Mouse (Mus musculus) limb, embryonic 14.5 days (tissue): ENCODE data around the gene Cd302. TPM values are rescaled to one million over a fixed set of nuclear protein-coding genes. Genes with fewer than 3 reads are reported as not detected.

Experiments
- ATAC-seq: fragments of 200-750 bp; cut with Nextera tagmentation; 2 replicates; pipeline ENCODE4 v1.8.0; 2017; ENCODE audit warnings: low read depth, moderate number of reproducible peaks, moderate TSS enrichment; ENCODE audit not compliant: low FRiP score
- DNase-seq: peaks from one replicate; pipeline ENCODE4 v3.0.0-alpha.2; 2015; ENCODE audit warnings: low spot score
- H3K27ac ChIP-seq: fragments of 300-500 bp; sonication (generic); replicated peaks from 2 replicates; pipeline ENCODE4 v1.5.1; 2014; ENCODE audit warnings: low read depth, mild to moderate bottlenecking, low read length, moderate library complexity, mixed read lengths
- H3K27me3 ChIP-seq: fragments of 300-500 bp; sonication (generic); 2 replicates; pipeline ENCODE4 v1.6.1; 2014; ENCODE audit warnings: low read length, mixed read lengths; ENCODE audit not compliant: control insufficient read depth, insufficient read depth
- H3K36me3 ChIP-seq: fragments of 300-500 bp; sonication (generic); 2 replicates; pipeline ENCODE4 v1.6.1; 2014; ENCODE audit warnings: mild to moderate bottlenecking, low read length, moderate library complexity, mixed read lengths; ENCODE audit not compliant: control insufficient read depth, insufficient read depth
- H3K4me1 ChIP-seq: fragments of 300-500 bp; sonication (generic); 2 replicates; pipeline ENCODE4 v1.6.1; 2014; ENCODE audit warnings: antibody characterized with exemption, low read length, mixed read lengths; ENCODE audit not compliant: control insufficient read depth, insufficient read depth
- H3K4me2 ChIP-seq: fragments of 300-500 bp; sonication (generic); replicated peaks from 2 replicates; pipeline ENCODE4 v1.6.1; 2014; ENCODE audit warnings: low read depth, mild to moderate bottlenecking, low read length, moderate library complexity; ENCODE audit not compliant: severe bottlenecking
- H3K4me3 ChIP-seq: fragments of 300-500 bp; sonication (generic); replicated peaks from 2 replicates; pipeline ENCODE4 v1.5.1; 2014; ENCODE audit warnings: low read length
- H3K9ac ChIP-seq: fragments of 300-500 bp; sonication (generic); 2 replicates; pipeline ENCODE4 v1.6.1; 2014; ENCODE audit warnings: mild to moderate bottlenecking, low read depth, low read length, moderate library complexity; ENCODE audit not compliant: severe bottlenecking
- H3K9me3 ChIP-seq: fragments of 300-500 bp; sonication (generic); 2 replicates; pipeline ENCODE4 v1.6.1; 2016; ENCODE audit warnings: low read length; ENCODE audit not compliant: control insufficient read depth
- POLR2A ChIP-seq: fragments of 200-500 bp; IDR thresholded peaks from 2 replicates; pipeline ENCODE4 v1.8.0; 2012; ENCODE audit warnings: inconsistent platforms, mild to moderate bottlenecking, moderate library complexity, borderline replicate concordance; ENCODE audit not compliant: insufficient read depth, insufficient read length; ENCODE audit errors: extremely low read depth
- WGBS: fragments of 180-500 bp; shearing (Covaris S2); extraction: QIAGEN DNeasy Blood & Tissue Kit; methylation state at CpG from one replicate; pipeline ENCODE4 v1.1.7; 2014; 5-methylcytosine and 5-hydroxymethylcytosine counted together
- polyA plus RNA-seq, 2 experiments: library from polyadenylated mRNA; depleted of rRNA in 1 of 2; stranded (reverse) in 1 of 2; unstranded in 1 of 2; fragments of >200 nt; fragmentation: Nextera tagmentation in 1 of 2; extraction: Ambion mirVana in 1 of 2; gene quantifications; 2 replicates each; pipeline versions ENCODE4 v1.2.1 to v1.2.3; 2012 to 2014

Gene Cd302
- polyA plus RNA-seq, 2 experiments, result 23.5 to 45.4 TPM

DNA sequence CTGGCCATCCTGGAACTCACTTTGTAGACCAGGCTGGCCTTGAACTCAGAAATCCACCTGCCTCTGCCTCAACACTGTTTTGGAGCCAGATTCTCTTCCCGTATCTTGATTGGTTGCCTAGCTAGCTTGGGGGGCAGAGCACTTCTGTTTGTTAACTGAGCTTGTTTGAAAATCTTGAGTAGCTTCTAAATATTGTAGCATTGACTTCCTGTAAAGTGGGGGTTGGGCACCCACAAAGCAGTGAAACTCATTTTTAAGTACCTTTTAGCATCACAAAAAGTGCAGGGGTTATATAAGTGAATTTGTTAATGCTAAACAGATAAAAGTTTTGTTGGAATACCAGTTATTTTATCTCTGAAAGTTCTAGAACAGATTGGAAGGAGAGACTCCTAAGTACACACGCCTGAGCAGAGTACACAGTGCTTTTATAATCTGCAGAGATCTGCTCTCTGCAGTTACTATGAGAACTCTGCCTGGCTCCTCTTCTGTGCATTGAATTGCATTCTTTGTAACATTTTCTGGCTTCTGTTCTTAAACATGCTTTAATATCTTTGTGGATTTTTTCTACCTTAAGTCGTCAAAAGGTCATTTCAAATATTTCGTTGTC lies 67.6 kb downstream of the Cd302 start:
- H3K4me3 ChIP-seq, result no peak overlapping the region
- 86% methylated on average over 4 of the region's 4 CpGs for WGBS
- H3K36me3 ChIP-seq, result peaks cover 6% of the 10 kb centered on the region; the same call in 1 of the 2 replicates

DNA sequence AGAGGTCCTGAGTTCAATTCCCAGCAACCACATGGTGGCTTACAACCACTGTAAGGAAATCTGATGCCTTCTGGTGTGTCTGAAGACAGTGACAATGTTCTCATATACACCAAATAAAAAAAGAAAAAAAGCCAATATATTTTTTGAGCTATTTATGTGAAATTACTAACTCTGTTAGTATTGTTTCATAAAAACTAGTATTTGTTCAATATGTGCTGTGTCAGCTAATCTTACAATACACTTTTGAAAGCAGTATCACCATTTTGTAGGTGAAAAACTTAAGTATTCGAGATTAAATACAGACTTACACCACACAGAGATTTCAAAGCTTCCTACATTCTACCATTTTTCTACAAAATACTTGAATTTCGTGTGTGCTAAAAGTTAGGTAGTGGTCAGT lies 69.6 kb downstream of the Cd302 start:
- Histone ChIP-seq H3K9ac (no peak overlapping the region), H3K4me3 (no peak overlapping the region), H3K27ac (no peak overlapping the region), H3K4me1 (peaks cover 20% of the 10 kb centered on the region), H3K36me3 (peaks cover 6% of the 10 kb centered on the region; the same call in 1 of the 2 replicates), H3K9me3 (no peaks in the 10 kb centered on the region), H3K27me3 (no peaks in the 10 kb centered on the region), H3K4me2 (no peak overlapping the region)
- TF ChIP-seq POLR2A, result no peak
- DNase-seq (no peak), ATAC-seq (no peak)
- WGBS, result 93% methylated on average over 2 of the region's 2 CpGs

More for the DNA sequence above, 67.6 kb downstream of the Cd302 start:
- Histone ChIP-seq H3K27me3 (no peaks in the 10 kb centered on the region), H3K9me3 (no peaks in the 10 kb centered on the region), H3K9ac (no peak overlapping the region), H3K4me1 (peaks cover 19% of the 10 kb centered on the region), H3K4me2 (no peak overlapping the region), H3K27ac (no peak overlapping the region)
- TF ChIP-seq POLR2A, result no peak
- ATAC-seq (no peak), DNase-seq (no peak)

- Histone ChIP-seq H3K4me3 (no peak overlapping the region), H3K27ac (no peak overlapping the region), H3K36me3 (peaks cover 6% of the 10 kb centered on the region; the same call in 1 of the 2 replicates), H3K4me2 (no peak overlapping the region), H3K4me1 (peaks cover 30% of the 10 kb centered on the region), H3K9ac (no peak overlapping the region), H3K27me3 (no peaks in the 10 kb centered on the region), H3K9me3 (no peaks in the 10 kb centered on the region)
- no peak for TF ChIP-seq POLR2A
- ATAC-seq, result no peak
- no peak for DNase-seq
These were observed 71.8 kb downstream of the Cd302 start for GRCm38 (mm10) chr2:60212488-60212887.

DNA sequence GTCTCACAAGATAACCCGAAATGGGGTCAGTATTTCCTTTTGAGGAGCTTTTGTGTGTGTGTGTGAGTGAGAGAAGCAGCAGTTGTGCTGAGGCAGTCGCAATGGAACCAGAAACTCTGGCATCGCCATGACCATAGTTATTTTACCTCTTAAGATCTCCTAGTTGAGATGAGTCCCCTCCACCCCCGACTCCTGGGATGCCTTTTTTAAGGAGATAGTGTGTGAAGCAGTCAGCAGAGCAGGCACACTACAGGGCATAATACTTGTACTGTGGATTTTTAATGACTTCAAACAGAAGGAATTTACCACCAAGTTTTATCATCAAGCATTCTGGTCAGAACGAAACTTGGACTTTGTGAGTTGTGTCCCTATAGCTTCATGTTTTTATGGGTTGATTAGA lies 73.5 kb downstream of the Cd302 start:
- Histone ChIP-seq H3K4me2 (peak overlapping the region; percentile 76), H3K4me3 (peak overlapping the region; percentile 88), H3K4me1 (peaks cover 30% of the 10 kb centered on the region), H3K27ac (no peak overlapping the region), H3K9ac (peak overlapping the region; percentile 96), H3K27me3 (no peaks in the 10 kb centered on the region), H3K9me3 (no peaks in the 10 kb centered on the region), H3K36me3 (peaks cover 10% of the 10 kb centered on the region; the same call in 1 of the 2 replicates)
- WGBS, result 12% methylated on average over 5 of the region's 5 CpGs
- ATAC-seq, result no peak
- no peak for TF ChIP-seq POLR2A
- no peak for DNase-seq

- Histone ChIP-seq H3K9ac (peak within 1 kb of the TSS; percentile 96), H3K4me2 (peak within 1 kb of the TSS; percentile 76), H3K9me3 (no peaks in the 10 kb centered on the region), H3K4me1 (peaks cover 27% of the 10 kb centered on the region), H3K27ac (peak within 1 kb of the TSS; percentile 89), H3K27me3 (no peaks in the 10 kb centered on the region), H3K4me3 (peak within 1 kb of the TSS; percentile 88), H3K36me3 (peaks cover 7% of the 10 kb centered on the region)
- under 1% methylated on average over 39 of the region's 109 CpGs for WGBS
- peak; percentile 74; the same call in 1 of the 2 replicates for TF ChIP-seq POLR2A
- ATAC-seq (peak; percentile 93), DNase-seq (peak; percentile 71)
These were observed 74.3 kb downstream of the Cd302 start, which contains the start of the genes Baz2b and March7 for GRCm38 (mm10) chr2:60209703-60210651. Gene Baz2b (minus strand): TSS chr2:60209839. Gene March7 (plus strand): TSS chr2:60209887.
